Mouse (Mus musculus) skeletal muscle tissue, postnatal 0 days (tissue): Measurements from ENCODE around the gene Smyd2. TPM values are rescaled to one million over a fixed set of nuclear protein-coding genes. Genes with fewer than 3 reads are reported as not detected.

Source experiments
- polyA plus RNA-seq: library from polyadenylated mRNA; unstranded; fragments of >200 nt; fragmentation: Nextera tagmentation; extraction: Ambion mirVana; gene quantifications from 2 replicates; pipeline ENCODE4 v1.2.1, GENCODE M21; 2015

Gene Smyd2
- 149 and 166 TPM in 2 replicates for polyA plus RNA-seq

DNA sequence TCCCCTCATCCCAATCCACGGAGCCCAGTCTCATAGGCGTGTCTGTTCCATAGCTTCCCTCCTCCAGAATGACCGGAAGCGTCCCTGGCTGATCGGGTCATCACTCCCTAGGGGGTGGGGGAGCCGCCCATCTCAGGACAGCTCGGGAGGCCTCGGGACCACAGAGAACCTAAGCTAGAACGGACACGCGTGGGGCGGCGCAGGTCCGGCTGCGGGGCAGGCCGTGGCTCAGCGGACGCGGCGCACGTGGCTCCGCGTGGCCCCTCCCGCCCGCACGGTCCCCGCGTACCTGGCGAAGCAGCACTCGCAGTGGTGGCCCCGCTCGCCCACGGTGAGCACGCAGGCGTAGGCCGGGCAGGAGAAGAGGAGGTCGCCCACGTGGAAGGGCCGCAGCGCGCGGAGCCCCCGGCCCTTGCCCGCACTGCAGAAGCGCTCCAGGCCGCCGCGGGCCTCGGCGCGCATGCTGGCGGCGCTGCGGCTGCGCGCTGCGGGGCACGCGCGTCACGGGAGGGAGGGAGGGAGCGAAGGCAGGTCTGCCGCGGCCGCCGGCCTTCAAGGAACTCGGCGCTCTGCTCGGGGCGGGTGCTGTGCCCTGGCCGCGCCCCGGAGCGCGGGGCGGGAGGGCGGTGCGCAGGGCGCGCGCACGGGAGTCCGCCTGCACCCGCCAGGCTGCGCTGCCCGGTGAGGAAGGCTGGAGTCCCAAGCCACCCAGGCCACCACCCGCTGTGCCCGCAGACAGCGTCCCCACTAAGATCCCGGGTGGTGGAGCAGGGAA lies at the start of gene Smyd2:
TSS of gene Smyd2 (minus strand) at position 546 of the 775 bp plus-strand sequence.

Other genes with a start within 250 kb of the Smyd2 start
- 16.4 and 19.5 TPM in 2 replicates for gene Cenpf, start 234.3 kb downstream of the Smyd2 start, polyA plus RNA-seq
- 2.1 and 2.9 TPM in 2 replicates for gene Ptpn14, start 194.1 kb downstream of the Smyd2 start, polyA plus RNA-seq
- 3.0 TPM in 2 replicates for gene Prox1, start 248.4 kb upstream of the Smyd2 start, polyA plus RNA-seq